Mouse (Mus musculus) liver, embryonic 14.5 days (tissue): ENCODE data around the gene 1700016C15Rik. TPM values are rescaled to one million over a fixed set of nuclear protein-coding genes. Genes with fewer than 3 reads are reported as not detected.

ENCODE experiments used
- ATAC-seq: fragments of 200-750 bp; cut with Nextera tagmentation; 2 replicates; pipeline ENCODE4 v1.8.0; 2017; ENCODE audit warnings: moderate number of reproducible peaks, mild to moderate bottlenecking, moderate library complexity; ENCODE audit not compliant: insufficient read depth
- DNase-seq, 3 experiments: peaks; one replicate each; pipeline ENCODE4 v3.0.0-alpha.2; 2012 to 2013; ENCODE audit warnings: low read depth in 3 of 3, low spot score in 3 of 3
- H3K27ac ChIP-seq: fragments of 300-500 bp; sonication (generic); 2 replicates; pipeline ENCODE4 v1.5.1; 2014; ENCODE audit warnings: moderate library complexity, mild to moderate bottlenecking, control low read depth, inconsistent platforms
- H3K27me3 ChIP-seq: fragments of 300-500 bp; sonication (generic); 2 replicates; pipeline ENCODE4 v1.6.1; 2014; ENCODE audit warnings: mild to moderate bottlenecking, low read length, moderate library complexity; ENCODE audit not compliant: control insufficient read depth, insufficient read depth
- H3K36me3 ChIP-seq: fragments of 300-500 bp; sonication (generic); replicated peaks from 2 replicates; pipeline ENCODE4 v1.6.1; 2014; ENCODE audit warnings: low read depth; ENCODE audit not compliant: control insufficient read depth, insufficient read depth
- H3K4me1 ChIP-seq, 2 experiments: fragments of 200-500 bp in 1 of 2; fragments of 300-500 bp in 1 of 2; sonication (generic) in 1 of 2; replicated peaks; 2 replicates each; pipeline ENCODE4 v1.6.1; 2012 to 2014; ENCODE audit warnings: antibody characterized with exemption in 1 of 2, inconsistent platforms in 1 of 2, low read length in 1 of 2; ENCODE audit not compliant: control insufficient read depth in 2 of 2, insufficient read depth in 2 of 2
- H3K4me2 ChIP-seq: fragments of 300-500 bp; sonication (generic); 2 replicates; pipeline ENCODE4 v1.6.1; 2014; ENCODE audit warnings: low read depth, mild to moderate bottlenecking, control low read depth, moderate library complexity
- H3K4me3 ChIP-seq, 2 experiments: fragments of 200-500 bp in 1 of 2; fragments of 300-500 bp in 1 of 2; sonication (generic) in 1 of 2; 2 replicates each; pipeline ENCODE4 v1.5.1; 2012 to 2014; ENCODE audit warnings: low read depth in 2 of 2, low read length in 2 of 2, mild to moderate bottlenecking in 2 of 2, control low read depth in 1 of 2, inconsistent platforms in 1 of 2, moderate library complexity in 1 of 2; ENCODE audit not compliant: insufficient read depth in 1 of 2
- H3K9ac ChIP-seq: fragments of 300-500 bp; sonication (generic); replicated peaks from 2 replicates; pipeline ENCODE4 v1.6.1; 2014; ENCODE audit warnings: mild to moderate bottlenecking, control low read depth, moderate library complexity
- H3K9me3 ChIP-seq: fragments of 300-500 bp; sonication (generic); 2 replicates; pipeline ENCODE4 v1.6.1; 2016; ENCODE audit warnings: low read length, mixed read lengths; ENCODE audit not compliant: control insufficient read depth
- CTCF ChIP-seq: IDR thresholded peaks from 2 replicates; pipeline ENCODE4 v1.5.1; 2016; ENCODE audit warnings: antibody characterized with exemption, low read depth, control low read depth
- EP300 ChIP-seq: IDR thresholded peaks from 2 replicates; pipeline ENCODE4 v1.6.1; 2016; ENCODE audit warnings: antibody characterized with exemption, low read depth
- WGBS: fragments of 180-500 bp; shearing (Covaris S2); extraction: QIAGEN DNeasy Blood & Tissue Kit; methylation state at CpG from one replicate; pipeline ENCODE4 v1.1.7; 2014; ENCODE audit not compliant: insufficient replicate concordance; 5-methylcytosine and 5-hydroxymethylcytosine counted together
- polyA plus RNA-seq, 2 experiments: library from polyadenylated mRNA; depleted of rRNA in 1 of 2; stranded (reverse) in 1 of 2; unstranded in 1 of 2; fragments of >200 nt; fragmentation: Nextera tagmentation in 1 of 2; extraction: Ambion mirVana in 1 of 2; gene quantifications; 2 replicates each; pipeline versions ENCODE4 v1.2.1 to v1.2.3; 2012 to 2014

1700016C15Rik gene
- polyA plus RNA-seq, 2 experiments = not detected

DNA sequence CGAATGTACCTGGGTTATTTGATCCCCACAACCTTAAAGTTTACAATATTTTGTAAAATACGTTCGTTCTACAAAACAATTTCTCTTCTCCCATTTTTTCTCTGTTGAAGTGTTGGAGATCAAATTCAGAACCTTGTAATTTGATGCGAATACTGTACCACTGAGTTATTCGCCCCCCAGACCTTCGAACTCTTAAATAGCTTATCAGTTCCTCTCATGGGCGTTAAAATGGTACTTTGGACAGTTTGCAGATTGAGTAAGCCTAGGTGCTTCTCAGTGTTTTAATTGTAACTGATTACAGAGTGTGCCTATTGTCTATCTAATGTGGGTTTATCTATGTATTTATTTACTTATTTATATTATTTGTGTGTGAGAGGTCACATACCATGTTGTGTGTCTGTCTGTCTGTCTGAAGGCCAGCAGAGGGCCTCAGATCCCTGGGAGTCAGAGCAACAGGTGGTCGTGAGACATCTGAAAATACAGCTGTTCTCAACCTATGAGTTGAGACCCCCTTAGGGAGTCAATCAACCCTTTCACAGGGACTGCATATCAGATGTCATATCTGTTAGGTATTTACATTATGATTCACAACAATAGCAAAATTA is 67.6 kb downstream of the 1700016C15Rik start:
- peak overlapping the region; percentile 15 to 87; a peak in 3 of 4 replicates for H3K4me3 ChIP-seq
- no peaks in the 10 kb centered on the region for H3K36me3 ChIP-seq
- DNase-seq (no peak), ATAC-seq (no peak)
- peak overlapping the region; percentile 93 for H3K4me2 ChIP-seq
- no peaks in the 10 kb centered on the region for H3K9me3 ChIP-seq
- 46% methylated on average over 8 of the region's 8 CpGs for WGBS
- H3K9ac ChIP-seq = no peak overlapping the region
- H3K27ac ChIP-seq = no peak overlapping the region
- peaks cover 13 to 16% of the 10 kb centered on the region in 2 experiments for H3K4me1 ChIP-seq
- TF ChIP-seq EP300 = no peak
- peak; percentile 51 for TF ChIP-seq CTCF
- no peaks in the 10 kb centered on the region for H3K27me3 ChIP-seq

Other genes starting within 250 kb of the 1700016C15Rik start
- 6.1 and 11.5 TPM in 2 replicates for gene Adss, start 66.7 kb downstream of the 1700016C15Rik start, polyA plus RNA-seq (2012; rRNA removed)
- gene Adss, start 66.7 kb downstream of the 1700016C15Rik start, polyA plus RNA-seq (2014; fragmentation: Nextera tagmentation; extraction: Ambion mirVana) = 15.7 and 18.7 TPM in 2 replicates